Mouse (Mus musculus) E14TG2a.4 (cell line): Measurements from ENCODE around the gene Adamts13.

Source experiments
- CTCF ChIP-seq: conservative IDR thresholded peaks from 2 replicates; pipeline ENCODE4 v1.5.1; 2014; ENCODE audit warnings: low read length
- NANOG ChIP-seq: IDR thresholded peaks from 2 replicates; pipeline ENCODE4 v1.6.1; 2014; ENCODE audit warnings: borderline replicate concordance, low read length, mixed read lengths
- POU5F1 ChIP-seq: IDR thresholded peaks from 2 replicates; pipeline ENCODE4 v1.6.1; 2014; ENCODE audit warnings: low read length, borderline replicate concordance

- TF ChIP-seq CTCF (no peak), POU5F1 (no peak), NANOG (no peak)
Observed at GRCm38 (mm10) chr2:26954735-26955395, 18.4 kb upstream of the Adamts13 start.
